Mouse (Mus musculus): Measurements from ENCODE around the gene Fam234b.

DNA sequence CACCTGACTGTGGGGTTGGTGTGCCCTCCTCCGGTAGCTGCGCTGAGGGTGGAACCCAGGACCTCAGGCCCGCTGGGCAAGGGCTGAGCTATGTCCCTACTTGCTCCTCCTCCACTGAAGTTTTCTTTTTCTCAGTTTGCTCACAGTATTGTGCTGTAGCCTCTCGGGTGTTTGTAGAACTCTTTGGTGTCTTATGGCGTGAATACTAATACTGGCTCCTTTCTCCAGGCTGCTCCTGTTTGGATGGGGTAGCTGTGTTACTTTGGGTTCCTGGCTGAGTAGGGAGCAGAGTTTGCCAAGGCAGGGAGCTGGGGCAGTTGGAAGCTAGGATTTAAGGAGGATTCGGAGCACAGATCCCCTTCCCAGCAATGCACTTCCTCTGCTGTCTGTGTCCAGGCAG, 6.0 kb downstream of the Fam234b start:
- TF ChIP-seq CTCF (conservative IDR thresholded peaks at IDR 0.05; ENCODE audit: insufficient read depth, insufficient read length, low read depth, low read length) (no peak), POLR2A (IDR thresholded peaks at IDR 0.05; ENCODE audit: low read depth, low read length) (no peak)
